Mouse (Mus musculus): ENCODE results near the gene Akap6.

Gene Akap6

DNA sequence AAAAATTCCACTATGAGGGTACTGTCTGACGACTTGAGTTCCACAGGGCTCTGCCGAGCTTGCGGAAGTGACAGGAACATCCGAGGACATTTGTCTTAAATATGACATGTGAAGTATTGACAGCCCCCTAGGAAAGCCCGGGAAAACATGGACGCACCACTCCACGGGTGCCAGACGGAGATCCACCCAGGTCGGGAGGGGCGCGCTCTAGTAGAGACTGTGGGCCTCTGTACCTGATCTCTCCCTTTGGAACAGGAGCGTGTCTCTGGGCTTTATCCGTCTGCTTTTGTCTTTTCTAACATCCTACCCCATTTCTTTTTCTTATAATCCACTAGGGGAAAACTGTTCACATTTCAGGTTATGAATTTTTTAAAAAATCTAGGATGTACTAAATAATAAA lies 211.2 kb downstream of the Akap6 start:
- DNase-seq (ENCODE audit: low spot score) = no peak

DNA sequence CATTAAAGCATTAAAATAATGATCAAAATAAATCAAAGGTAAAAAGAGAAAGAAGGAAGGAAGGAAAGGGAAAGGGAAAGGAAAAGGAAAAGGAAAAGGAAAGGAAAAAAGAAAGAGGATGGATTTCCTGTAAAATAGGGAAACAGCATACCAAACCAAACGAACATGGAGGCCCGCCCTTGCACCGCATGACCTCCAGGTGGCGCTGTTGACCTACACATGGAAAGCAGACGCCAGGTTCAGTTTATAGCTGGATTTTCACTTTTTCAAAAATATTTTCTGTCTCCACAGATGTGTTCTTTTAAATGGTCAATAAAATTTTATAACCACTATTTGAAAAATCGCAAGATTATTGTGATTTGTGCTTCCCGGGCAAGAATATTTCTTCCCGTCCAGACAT lies 211.6 kb downstream of the Akap6 start:
- DNase-seq (ENCODE audit: low spot score) = peak; percentile 47

DNA sequence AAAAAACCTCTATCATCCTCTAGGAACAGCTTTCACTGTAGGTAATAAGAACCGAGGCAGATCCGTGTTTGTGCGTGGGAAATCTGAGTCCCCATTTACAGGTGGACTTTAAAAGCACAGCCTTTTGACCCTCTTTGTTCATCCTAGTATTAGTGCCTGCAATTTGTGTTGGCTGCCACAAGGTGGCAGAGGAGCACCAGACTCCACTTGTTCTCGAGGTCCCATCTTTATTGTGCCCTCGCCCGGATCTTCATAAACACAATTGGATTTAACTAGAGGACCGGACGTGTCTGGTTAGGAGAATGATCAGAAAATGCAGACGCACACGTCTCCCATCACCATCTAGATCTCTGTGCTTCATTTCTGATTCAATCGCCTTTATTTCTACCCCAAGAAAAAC lies 219.8 kb downstream of the Akap6 start:
- DNase-seq (ENCODE audit: low spot score) = no peak

DNA sequence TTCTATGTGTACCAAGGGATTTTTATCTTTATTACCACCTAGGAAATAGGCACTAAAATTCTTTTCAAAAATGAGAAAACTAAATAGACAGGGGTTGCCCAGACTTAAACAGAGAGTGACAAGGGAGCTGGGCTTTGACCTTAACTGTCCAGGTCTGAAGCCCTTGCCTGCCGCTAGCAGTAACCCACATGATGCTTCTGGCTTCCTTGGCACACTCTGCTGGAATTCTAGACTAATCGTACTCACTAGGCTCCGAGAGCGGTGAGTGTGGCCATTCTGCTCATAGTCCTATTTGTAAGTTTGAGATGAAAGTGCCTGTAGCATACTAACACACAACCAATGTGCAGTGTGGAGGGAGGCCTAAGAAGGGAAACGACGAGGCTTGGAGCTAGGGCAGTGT lies 223.3 kb downstream of the Akap6 start:
- no peak for DNase-seq (ENCODE audit: low spot score)

DNA sequence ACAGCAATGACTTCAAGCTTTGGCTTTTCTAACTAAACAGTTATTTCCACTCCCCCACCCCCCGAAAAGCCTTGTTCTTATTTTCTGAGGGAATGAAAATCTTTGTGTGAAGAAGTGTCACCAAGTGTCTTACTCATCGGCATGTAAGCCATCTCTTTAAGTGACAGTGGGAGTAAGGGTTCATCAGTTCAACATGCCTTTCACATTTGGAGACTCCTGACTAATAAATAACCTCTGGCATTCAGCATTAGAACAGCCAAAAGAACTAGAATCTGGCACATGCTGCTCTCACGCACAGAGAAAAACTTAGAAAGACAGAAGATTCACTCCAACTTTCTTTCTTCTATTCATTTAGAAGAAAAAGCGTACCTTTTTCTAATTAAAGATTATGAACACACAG lies 226.3 kb downstream of the Akap6 start:
- DNase-seq (ENCODE audit: low spot score) = no peak

DNA sequence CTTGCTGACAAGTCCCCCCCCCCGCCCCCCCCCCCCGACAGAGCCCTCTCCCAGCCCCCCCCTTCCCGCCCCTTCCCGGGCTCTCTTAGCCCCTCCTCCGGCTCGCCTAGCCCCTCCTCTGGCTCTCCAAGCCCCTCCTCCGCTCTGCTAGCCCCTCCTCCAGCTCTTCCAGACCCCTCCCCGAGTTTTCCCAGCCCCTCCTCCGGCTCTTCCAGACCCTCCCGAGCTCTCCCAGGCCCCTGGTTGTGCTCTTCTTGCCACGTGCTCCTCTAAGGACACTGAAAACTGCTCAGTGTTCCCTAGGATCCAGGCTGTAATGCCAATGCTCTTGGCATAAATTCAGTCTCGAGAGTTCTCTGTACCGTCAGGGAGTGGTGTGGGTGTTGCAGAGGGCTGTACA lies 234.6 kb downstream of the Akap6 start:
- DNase-seq (ENCODE audit: low spot score) = no peak

DNA sequence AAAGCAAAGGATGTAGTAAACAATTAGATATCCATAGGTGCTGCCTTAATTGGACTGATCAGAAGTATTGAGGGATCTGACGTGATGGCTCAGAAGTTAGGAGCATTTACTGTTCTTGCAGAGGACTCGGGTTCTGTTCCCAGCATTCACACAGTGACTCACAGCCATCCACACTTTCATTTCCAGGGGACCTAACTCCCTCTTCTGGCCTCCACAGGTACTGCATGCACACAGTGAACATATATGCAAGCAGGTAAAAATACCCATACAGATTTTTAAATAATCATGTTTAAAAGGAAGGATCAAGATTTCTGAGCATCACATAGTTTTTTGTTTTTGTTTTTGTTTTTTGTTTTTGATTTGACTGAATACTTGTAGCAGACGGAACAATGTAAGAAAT lies 235.8 kb downstream of the Akap6 start:
- DNase-seq (ENCODE audit: low spot score) = no peak

DNA sequence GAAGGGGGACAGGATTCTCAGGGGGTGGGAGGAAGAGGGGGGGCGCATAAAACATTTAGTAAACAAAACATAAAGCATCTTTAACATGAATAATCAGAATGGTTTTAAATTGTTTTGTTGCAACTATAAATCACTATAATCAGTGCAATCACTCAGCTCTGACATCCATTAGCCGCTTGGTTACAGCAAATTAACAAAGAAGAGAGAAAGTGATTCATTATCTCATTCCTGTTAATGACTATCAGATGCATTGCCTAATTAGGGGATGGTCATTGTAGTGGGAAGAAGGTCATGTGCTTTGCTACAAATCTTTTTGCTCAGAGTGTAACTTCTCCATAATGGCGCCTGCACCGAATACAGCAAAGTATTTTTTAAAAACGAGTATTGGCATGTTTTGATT lies 239.6 kb downstream of the Akap6 start:
- no peak for DNase-seq (ENCODE audit: low spot score)

DNA sequence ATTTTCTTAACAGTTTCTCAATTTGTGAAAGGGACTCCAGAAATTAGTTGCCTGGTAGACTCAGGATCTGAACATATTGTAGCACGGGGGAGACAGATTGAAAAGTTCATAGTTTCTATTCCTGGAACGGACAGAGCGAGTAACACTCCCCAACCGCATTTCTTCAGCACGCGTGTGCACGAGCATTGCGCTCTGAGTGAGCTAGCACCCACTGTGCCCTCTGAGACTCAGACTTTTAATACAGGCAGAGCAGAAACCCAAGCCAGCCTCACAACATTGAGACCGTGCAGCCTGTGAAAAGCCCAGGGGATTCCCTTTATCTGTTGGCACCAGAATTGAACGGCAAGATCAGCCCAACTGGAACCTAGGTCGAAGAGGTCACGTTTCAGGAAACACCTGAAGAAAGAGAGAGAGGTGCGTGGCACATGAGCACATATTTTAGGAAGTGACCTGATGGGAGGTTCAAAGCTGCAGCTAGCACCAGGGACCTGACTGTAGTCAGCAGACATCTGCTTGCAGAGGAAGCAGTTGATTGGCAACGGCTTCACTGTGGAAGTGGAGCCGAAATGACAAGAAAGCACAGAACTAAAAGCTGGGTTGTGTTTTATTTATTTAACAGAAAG lies 240.3 kb downstream of the Akap6 start:
- DNase-seq (ENCODE audit: low spot score) = no peak

DNA sequence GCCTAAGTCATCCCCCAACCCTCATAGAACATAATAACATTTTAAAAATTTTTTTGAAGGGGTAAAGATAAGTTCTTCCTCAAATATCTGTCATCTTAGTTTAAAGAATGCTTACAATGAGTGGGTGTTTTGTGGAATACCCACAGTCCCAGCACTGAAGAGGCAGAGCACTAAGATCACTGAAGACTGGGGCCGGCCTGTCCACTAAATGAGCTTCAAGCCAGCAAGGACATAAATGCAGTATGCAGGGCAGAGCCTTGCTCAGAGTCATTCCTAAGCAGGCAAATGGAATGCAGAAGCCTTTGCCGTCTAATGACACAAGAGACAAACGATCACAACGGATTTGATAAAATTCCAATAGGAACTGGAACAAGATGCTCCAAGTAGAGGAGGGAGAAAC lies 242.8 kb downstream of the Akap6 start:
- no peak for DNase-seq (ENCODE audit: low spot score)

DNA sequence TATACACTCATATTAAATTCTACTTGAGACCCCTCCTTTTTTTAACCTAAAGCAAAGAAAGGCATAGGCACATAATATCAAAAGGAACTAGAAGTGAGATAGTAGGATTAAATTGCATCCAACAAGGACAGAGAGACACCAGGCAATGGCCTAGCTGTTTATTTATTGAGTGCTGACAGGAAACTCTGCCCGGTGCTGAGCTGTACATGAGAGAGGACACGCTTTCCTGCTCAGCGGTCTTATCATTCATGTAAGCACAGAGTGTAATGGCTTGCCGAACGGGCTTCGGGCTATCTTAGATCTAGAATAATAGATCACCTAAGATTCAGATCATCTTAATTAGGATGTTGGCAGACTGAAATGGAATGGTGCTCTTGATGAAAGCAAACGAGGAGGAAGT lies 245.1 kb downstream of the Akap6 start:
- DNase-seq (ENCODE audit: low spot score) = no peak

DNA sequence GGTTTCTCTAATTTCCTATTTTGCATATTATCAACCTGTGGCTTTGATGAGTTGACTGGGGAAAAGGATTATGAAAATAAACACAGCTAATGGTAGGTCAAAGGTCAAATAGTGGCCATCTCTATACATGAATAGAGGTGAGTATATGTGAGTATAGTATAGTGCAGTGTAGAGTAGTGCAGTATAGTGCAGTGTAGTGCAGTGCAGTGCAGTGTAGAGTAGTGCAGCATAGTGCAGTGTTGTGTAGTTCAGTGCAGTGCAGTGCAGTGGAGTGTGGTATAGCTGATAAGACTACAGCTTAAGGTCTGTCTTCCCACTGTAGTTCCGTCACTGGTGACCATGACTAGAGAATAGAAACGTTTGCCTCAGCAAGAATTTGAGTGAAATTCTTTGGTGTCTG lies 245.8 kb downstream of the Akap6 start:
- DNase-seq (ENCODE audit: low spot score) = no peak

DNA sequence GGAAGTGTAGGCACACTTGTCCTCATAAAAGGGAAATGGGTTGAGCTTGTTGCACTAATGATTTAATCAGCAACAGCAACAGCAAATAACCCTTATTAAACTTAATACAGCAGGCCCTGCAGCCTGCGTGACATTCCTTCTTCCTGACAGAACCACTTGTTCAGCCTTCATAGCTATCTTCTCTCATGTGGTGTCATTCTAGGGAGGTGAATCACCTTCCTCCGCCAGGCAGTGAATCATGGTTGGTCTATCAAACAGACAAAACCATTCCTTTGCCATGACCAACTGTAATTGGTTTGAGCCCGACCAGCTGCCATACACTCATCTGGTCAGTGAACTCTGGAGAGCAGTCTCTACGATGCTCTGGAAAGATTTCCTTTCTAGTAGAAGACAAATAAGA lies 251.5 kb downstream of the Akap6 start:
- DNase-seq (ENCODE audit: low spot score) = no peak

DNA sequence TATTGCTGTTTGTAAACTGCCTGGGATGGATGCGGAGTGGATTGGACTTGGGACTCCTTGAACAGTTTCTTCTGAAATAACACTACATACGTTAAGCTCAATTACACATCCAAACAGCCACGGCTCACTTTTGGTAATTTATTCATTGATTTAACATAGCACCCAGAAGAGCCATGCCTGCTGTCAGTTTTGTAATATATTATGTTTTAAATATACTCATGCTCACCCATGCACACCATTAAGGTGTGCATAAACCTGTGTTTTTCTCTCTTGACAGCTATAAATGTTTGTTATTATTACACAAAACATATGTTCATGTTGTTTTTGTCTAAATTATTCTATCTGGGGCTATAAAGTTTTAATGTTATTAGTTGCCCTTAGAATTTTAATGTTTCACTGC lies 258.4 kb downstream of the Akap6 start:
- DNase-seq (ENCODE audit: low spot score) = no peak

DNA sequence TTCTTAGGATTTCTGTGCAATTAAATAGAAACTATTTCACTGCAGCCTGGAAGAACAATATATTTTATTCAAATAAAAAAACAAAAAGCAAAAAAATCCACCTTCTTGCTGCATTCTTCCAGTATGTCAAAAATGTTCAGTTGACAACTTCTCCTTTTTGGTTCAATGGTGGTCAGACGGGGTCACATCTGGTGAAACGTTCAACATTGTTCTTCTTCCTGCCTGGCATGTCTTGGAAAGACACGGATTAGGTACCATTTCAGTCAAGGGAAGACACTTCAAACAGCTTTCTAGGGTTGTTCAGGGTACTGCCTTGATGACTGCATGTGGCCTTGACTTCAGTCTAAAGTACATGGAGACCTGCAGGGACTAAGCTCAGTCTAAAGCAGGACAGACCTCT lies 258.8 kb downstream of the Akap6 start:
- no peak for DNase-seq (ENCODE audit: low spot score)

DNA sequence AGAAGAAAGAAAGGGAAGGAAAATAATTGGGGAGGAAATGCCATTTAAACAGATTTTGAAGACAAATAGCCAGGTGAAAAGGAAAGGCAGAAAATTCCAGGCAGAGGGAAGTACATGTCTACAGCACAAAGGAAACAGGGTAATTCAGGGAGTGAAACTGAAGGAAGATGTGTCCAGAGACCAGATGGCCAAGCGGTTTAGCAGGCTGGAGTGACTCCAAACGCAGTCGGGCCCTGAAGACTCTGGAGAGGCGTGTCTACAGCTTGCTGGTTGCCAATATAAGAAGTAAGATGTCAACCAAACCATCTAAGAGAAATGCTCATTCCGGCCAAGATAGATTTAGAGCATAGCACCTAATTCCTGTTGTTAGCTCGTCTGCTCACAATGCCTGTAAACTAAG lies 292.6 kb downstream of the Akap6 start:
- DNase-seq (ENCODE audit: low spot score) = no peak

DNA sequence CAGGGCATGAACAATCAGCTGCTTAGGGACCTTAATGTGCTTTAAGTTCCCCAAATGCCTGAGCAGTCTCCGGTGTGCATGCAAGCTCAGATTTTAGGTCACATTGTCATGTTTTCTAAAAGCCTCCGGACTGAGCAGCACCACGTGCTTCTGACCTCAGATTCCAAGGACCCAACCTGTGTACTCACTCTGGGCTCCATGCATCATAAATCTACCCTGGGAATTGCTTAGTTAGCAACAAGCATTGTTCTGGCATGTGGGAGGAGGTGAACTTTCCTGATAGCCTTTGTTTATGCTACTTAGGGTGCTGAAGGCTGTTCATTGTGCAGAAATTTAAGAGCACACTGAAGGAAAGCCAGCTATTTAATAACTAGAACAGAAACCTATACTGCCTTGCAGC lies 313.2 kb downstream of the Akap6 start:
- DNase-seq (ENCODE audit: low spot score) = no peak

DNA sequence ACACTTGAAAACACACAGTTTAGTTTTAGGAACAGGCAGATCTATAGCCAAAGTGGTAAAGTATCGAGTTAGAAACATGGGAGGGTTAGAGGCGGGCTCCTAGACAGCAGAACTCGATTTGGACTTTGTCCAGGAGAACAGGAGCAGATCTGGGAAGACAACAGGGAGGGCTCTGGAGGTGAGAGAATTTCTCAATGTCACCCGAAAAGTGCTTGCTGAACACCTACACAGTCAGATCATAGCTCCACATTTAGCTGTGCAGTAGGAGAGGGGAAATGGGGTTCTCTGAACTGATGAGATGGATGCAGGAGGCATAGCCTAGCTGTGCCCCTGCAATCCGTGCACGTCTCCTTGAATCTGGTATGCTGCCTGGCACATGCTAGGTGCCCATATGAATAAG lies 315.4 kb downstream of the Akap6 start:
- no peak for DNase-seq (ENCODE audit: low spot score)

DNA sequence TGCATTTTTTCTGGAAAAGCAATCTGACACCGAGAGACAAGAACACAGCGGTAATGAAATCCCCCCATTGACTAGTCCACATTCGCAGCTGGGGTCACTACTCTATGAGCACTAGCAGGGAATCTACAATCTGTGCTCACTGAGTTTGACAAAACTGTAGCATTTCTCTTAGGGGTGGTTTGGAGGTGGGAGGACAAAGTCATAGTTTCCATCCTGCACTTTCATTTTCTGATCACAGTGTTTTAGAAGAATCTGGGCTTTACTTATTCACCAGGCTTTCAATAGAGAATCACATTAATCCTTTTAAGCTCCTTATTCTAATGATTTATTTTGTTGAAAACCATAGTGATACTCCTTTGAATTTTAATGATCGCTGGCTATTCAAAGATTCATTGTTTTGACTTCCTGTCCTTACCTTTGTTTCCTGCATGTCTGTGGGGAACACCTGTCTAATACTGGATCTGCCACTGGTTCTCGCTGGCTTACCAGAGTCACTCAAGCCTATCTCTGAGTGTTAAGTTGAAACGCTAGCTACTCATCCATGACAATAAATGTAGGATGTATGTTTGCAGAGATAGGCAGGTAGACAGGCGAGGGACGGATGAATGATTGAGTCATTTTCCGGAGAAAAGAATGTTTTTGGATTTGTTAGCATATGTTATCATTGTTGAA lies 325.5 kb downstream of the Akap6 start:
- no peak for DNase-seq (ENCODE audit: low spot score)

DNA sequence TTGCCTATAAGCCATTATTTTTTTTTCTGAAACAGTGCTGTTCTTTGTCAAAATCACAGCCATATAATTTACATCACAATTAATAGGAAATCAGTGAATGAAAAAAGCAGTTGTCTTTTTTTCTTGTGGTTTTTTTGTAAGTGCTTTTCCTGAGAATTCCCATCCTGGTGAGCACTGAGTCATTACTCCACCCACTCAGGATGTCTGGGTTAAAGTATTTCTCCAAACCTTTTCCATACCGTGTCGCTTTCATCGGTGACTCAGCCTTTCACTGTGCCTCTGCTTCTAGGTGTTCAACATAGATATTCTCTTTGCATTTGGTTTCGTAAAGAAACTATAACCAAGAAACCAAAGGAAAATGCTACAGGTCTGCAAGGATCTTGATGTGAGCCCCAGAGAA lies 328.1 kb downstream of the Akap6 start:
- no peak for DNase-seq (ENCODE audit: low spot score)

DNA sequence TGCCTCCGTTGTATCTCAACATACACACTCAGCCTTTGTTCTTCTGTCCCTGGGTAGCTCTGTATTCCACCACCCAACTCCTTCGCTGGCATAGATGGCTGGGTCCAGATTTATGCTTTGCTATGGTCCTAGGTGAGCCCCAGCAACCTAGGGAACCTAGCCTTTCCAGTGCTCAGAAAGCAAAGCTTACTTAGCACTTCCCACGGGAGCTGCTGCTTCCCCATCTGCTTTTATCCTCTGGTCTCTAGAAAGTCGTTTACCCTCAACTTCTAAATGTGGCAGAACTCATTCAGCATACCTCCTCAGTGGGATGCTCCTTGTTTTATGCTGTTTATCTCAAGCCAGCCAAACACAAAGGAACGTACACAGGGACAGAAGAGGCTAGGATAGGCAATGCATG lies 329.7 kb downstream of the Akap6 start:
- no peak for DNase-seq (ENCODE audit: low spot score)

DNA sequence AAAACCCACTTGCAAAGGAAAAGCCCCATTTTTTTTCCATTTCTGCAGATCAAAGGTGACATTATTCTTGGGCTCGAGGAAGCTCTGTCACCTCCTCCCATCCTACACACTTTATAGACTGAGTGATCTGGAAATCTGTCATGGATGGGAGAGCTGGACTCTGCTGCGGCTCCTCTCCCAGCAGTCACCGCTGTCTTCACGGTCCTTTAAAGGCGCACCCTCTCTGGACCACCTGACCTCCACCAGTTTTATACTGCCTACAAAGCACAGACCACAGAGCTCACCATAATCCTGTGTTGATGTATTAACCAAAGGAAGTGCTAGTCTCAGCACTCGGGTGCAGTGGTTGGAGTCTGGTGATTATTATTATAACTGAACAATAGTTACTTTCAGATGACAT lies 330.7 kb downstream of the Akap6 start:
- DNase-seq (ENCODE audit: low spot score) = no peak

DNA sequence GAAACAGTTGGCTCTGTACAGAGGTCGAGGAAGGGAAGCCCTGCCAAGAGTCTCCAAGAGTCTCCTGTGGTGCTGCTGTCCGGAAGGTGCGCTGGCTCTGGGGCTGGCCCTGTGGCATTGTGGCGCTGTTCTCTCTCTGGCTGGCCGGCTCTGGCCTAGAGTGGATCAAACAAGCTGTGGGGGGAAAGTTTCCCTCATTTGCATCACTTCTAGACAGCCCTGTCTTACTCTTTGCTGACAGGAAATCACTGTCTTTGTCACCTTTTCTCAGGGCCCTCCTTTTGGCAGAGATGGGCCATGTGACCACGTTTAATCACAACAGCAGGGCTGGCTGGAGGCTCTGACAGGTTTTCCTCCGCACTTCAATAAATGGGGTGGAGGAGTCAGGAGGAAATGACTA lies 333.6 kb downstream of the Akap6 start:
- peak; percentile 30 for DNase-seq (ENCODE audit: low spot score)

DNA sequence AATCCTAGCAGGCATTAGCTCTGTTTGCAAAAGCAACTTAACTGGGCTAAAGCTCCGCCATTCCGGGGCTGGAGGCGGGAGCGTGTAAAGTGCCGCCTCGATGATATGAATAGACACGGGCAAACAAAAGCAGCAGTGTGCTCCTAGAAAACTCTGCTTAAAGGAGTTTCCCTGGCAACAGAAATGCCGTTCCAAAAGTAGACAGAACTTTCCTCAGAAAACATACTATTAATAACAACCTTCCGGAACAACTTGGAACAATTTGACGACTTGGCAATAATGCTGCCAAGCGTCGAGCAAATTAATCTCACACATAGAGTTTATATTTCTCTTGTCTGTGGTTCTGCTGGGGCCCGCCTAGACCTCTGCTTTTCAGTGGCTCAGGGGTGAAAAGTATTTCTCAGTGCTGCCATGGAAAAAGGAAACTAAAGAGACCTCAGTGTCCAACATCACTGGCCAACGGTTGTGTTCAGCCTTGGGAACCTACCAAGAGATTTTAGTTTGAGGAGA lies 334.3 kb downstream of the Akap6 start:
- peak; percentile 38 for DNase-seq (ENCODE audit: low spot score)
